ENCODE assay signal across 8 mouse cellular contexts in the genomic region with DNA sequence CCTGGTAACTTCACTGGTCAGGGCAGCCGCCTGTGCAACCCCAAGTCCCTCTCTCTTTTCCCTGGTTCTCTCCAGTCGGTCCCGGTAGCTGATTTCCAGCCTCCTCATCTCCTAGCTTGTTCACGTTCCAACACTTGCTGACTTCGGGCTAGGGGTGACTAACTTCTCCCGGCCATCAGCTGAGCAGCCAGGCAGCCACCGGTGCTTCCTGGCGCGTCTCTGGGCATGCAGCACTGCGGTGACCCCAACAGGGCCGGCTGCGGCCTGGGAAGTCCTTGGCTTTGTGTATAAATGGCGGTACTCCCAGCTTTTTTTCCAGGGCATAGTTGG. TPM values are rescaled to one million over a fixed set of nuclear protein-coding genes. Genes with fewer than 3 reads are reported as not detected.
DNase-seq lines count a peak whose midpoint lies in the region; ATAC-seq and TF ChIP-seq lines count a peak whose summit lies in the region.

A gene (minus strand): TSS at position 248 of the 330 bp plus-strand sequence.

- H3K79me2 ChIP-seq in myocyte (ENCODE audit: control insufficient read depth, insufficient read depth) = peaks cover 6% of the 10 kb centered on the region

- TF ChIP-seq POLR2A in myocyte (IDR thresholded peaks at IDR 0.05; ENCODE audit: insufficient read length, low read depth) = no peak

- no peak for DNase-seq in layer of hippocampus, adult 2 months (ENCODE audit: low spot score in 2 of 2)
- no peak for DNase-seq in layer of hippocampus, postnatal 14 days (ENCODE audit: low spot score in 2 of 2)
- peak; percentile 49 for DNase-seq in kidney, postnatal 14 days
- DNase-seq in left cerebral cortex, adult 18-20 months (ENCODE audit: low spot score in 2 of 2) = no peak

- H3K4me1 ChIP-seq in brown adipose tissue, adult 24 weeks (ENCODE audit: control insufficient read depth, insufficient read depth, insufficient read length, low read length) = peaks cover 15% of the 10 kb centered on the region
- H3K4me1 ChIP-seq in heart, embryonic 11.5 days (ENCODE audit: control insufficient read depth, insufficient read depth, low read length) = 0 out of 2 replicates have a peak, but pooled peaks cover 4% of the 10 kb centered on the region

- peak within 1 kb of the TSS; percentile 6 for H3ac ChIP-seq in myocyte (ENCODE audit: control insufficient read depth, insufficient read length)

- peak within 1 kb of the TSS; percentile 72 for H3K9ac ChIP-seq in heart, embryonic 11.5 days (ENCODE audit: low read depth, low read length)

- no peak for TF ChIP-seq CTCF in layer of hippocampus, adult 2 months (conservative IDR thresholded peaks at IDR 0.05)

- no peaks in the 10 kb centered on the region for H3K36me3 ChIP-seq in heart, embryonic 11.5 days (ENCODE audit: control insufficient read depth, insufficient read depth, low read length)
- no peaks in the 10 kb centered on the region for H3K36me3 ChIP-seq in myocyte (ENCODE audit: control insufficient read depth, insufficient read depth)

- 5% methylated on average over 13 of the region's 13 CpGs for WGBS in heart, embryonic 11.5 days (ENCODE audit: insufficient replicate concordance)

- H3K27ac ChIP-seq in layer of hippocampus, adult 2 months = peak within 1 kb of the TSS; percentile 32; the same call in 1 of the 2 replicates
- H3K27ac ChIP-seq in brown adipose tissue, adult 24 weeks (replicated peaks; ENCODE audit: low read depth, low read length) = peak within 1 kb of the TSS; percentile 86
- no peak within 1 kb of the TSS for H3K27ac ChIP-seq in heart, embryonic 11.5 days (ENCODE audit: low read depth, low read length)

- peaks cover 3% of the 10 kb centered on the region; the same call in 1 of the 2 replicates for H3K27me3 ChIP-seq in heart, embryonic 11.5 days (ENCODE audit: control insufficient read depth, insufficient read depth, low read length)
- no peaks in the 10 kb centered on the region for H3K27me3 ChIP-seq in myocyte (ENCODE audit: control insufficient read depth, insufficient read depth, insufficient read length)

- no peak for ATAC-seq in heart, embryonic 11.5 days (replicated peaks; ENCODE audit: insufficient number of reproducible peaks, low FRiP score, low TSS enrichment)
- no peak for ATAC-seq in inflammation-experienced regulatory T-cells, adult 6 months

- H3K4me2 ChIP-seq in heart, embryonic 11.5 days = peak within 1 kb of the TSS; percentile 73
- H3K4me2 ChIP-seq in myocyte (ENCODE audit: low read depth) = peak within 1 kb of the TSS; percentile 83

- peak within 1 kb of the TSS; percentile 74 for H3K4me3 ChIP-seq in layer of hippocampus, adult 2 months
- H3K4me3 ChIP-seq in brown adipose tissue, adult 24 weeks (ENCODE audit: insufficient read depth, low read depth, low read length) = peak within 1 kb of the TSS; percentile 84
- H3K4me3 ChIP-seq in heart, embryonic 11.5 days (ENCODE audit: low read depth, low read length) = peak within 1 kb of the TSS; percentile 64
- peak within 1 kb of the TSS; percentile 55 for H3K4me3 ChIP-seq in myocyte

- no peaks in the 10 kb centered on the region for H3K9me3 ChIP-seq in heart, embryonic 11.5 days (replicated peaks; ENCODE audit: control insufficient read depth, low read length)

TF ChIP-seq in myocyte, 11 proteins besides CTCF, POLR2A, EP300 and RAD21:
- TF ChIP-seq POLR2AphosphoS2 (IDR thresholded peaks at IDR 0.05; ENCODE audit: insufficient read length, low read depth) (no peak), MAX (IDR thresholded peaks at IDR 0.05; ENCODE audit: low read depth) (no peak), MYOG (IDR thresholded peaks at IDR 0.05; ENCODE audit: control insufficient read depth in 1 of 3, insufficient read depth in 1 of 3, insufficient read length in 2 of 3, low read depth in 2 of 3) (no peak), USF1 (IDR thresholded peaks at IDR 0.05; ENCODE audit: low read depth) (no peak), MYOD1 (IDR thresholded peaks at IDR 0.05; ENCODE audit: control insufficient read depth in 1 of 3, insufficient read length in 2 of 3, low read depth in 2 of 3) (no peak), REST (IDR thresholded peaks at IDR 0.05; ENCODE audit: insufficient read depth, insufficient read length) (no peak), SRF (IDR thresholded peaks at IDR 0.05; ENCODE audit: control insufficient read depth, insufficient read length, low read depth) (no peak), CEBPB (IDR thresholded peaks at IDR 0.05; ENCODE audit: insufficient read depth, poor library complexity, severe bottlenecking) (no peak), TCF3 (IDR thresholded peaks at IDR 0.05; ENCODE audit: insufficient read length, low read depth) (no peak)

RNA-seq across cellular contexts. Expression of the gene that starts here (rescaled TPM):
- total RNA-seq in layer of hippocampus, adult 2 months (2021) = under 1 TPM; 0.37 to 0.67 TPM
- 1 to 10 TPM; 1.2 to 1.6 TPM for total RNA-seq in layer of hippocampus, postnatal 14 days (2021)
- 5.9 and 8.4 TPM in 2 replicates for polyA plus RNA-seq in brown adipose tissue, adult 24 weeks (2012; ENCODE audit: insufficient read depth, insufficient read length, missing spikeins)
- polyA plus RNA-seq in heart, embryonic 11.5 days (2014; fragmentation: Nextera tagmentation; extraction: Ambion mirVana) = 1.8 and 2.4 TPM in 2 replicates
- polyA plus RNA-seq in myocyte (2012; fragmentation: generic; extraction: Trizol) = 7.2 TPM
- under 1 TPM in 2 of 3 experiments, not detected in 1; 0.03 to 0.04 TPM for polyA plus RNA-seq in inflammation-experienced regulatory T-cells, adult 6 months (2017; shearing (Covaris generic))
- total RNA-seq in left cerebral cortex, adult 18-20 months (2021) = under 1 TPM; 0.75 to 0.79 TPM
